Mouse (Mus musculus) bone marrow, adult 2 months (tissue): ENCODE data around the gene Ncmap. TPM values are rescaled to one million over a fixed set of nuclear protein-coding genes. Genes with fewer than 3 reads are reported as not detected.

Source experiments
- H3K27ac ChIP-seq: fragments of 200-500 bp; 2 replicates; pipeline ENCODE4 v1.5.1; 2012; ENCODE audit warnings: low read depth, mild to moderate bottlenecking, control low read depth, inconsistent platforms, low read length; ENCODE audit not compliant: control insufficient read depth, poor library complexity, insufficient read depth
- H3K4me1 ChIP-seq: fragments of 200-500 bp; 2 replicates; pipeline ENCODE4 v1.6.1; 2011; ENCODE audit warnings: low read length; ENCODE audit not compliant: control insufficient read depth, insufficient read depth
- H3K4me3 ChIP-seq: fragments of 200-500 bp; replicated peaks from 2 replicates; pipeline ENCODE3; 2011; ENCODE audit warnings: mild to moderate bottlenecking, low read depth, low read length, control low read depth; ENCODE audit not compliant: control insufficient read depth
- CTCF ChIP-seq: fragments of 200-500 bp; IDR thresholded peaks from 2 replicates; pipeline ENCODE4 v1.5.1; 2011; ENCODE audit warnings: low read length, control low read depth; ENCODE audit not compliant: control insufficient read depth, insufficient read depth
- POLR2A ChIP-seq: fragments of 200-500 bp; IDR thresholded peaks from 2 replicates; pipeline ENCODE4 v1.6.1; 2011; ENCODE audit warnings: low read depth, mild to moderate bottlenecking, control low read depth, low read length, borderline replicate concordance; ENCODE audit not compliant: control insufficient read depth
- WGBS: fragments of 180-500 bp; shearing (Covaris S2); methylation state at CpG from one replicate; pipeline ENCODE4 v1.1.7; 2018; 5-methylcytosine and 5-hydroxymethylcytosine counted together
- polyA plus RNA-seq: library from polyadenylated mRNA; stranded (reverse); fragments of >200 nt; gene quantifications from 2 replicates; pipeline ENCODE4 v1.2.4, GENCODE M21; 2011; ENCODE audit warnings: low replicate concordance; ENCODE audit not compliant: missing spikeins, insufficient read depth, insufficient read length

Gene Ncmap
- polyA plus RNA-seq, 1 experiment = not detected

GRCm38 (mm10) chr4:135353794-135354450 is 44.1 kb downstream of the Ncmap start:
- peak overlapping the region; percentile 86 for H3K4me3 ChIP-seq
- TF ChIP-seq POLR2A = no peak
- no peak for TF ChIP-seq CTCF
- 6% methylated on average over 12 of the region's 12 CpGs for WGBS
- peaks cover 2% of the 10 kb centered on the region; the same call in 1 of the 2 replicates for H3K4me1 ChIP-seq
- H3K27ac ChIP-seq = peak overlapping the region; percentile 93

- WGBS = under 1% methylated on average over 69 of the region's 69 CpGs
- peak within 1 kb of the TSS; percentile 93 for H3K27ac ChIP-seq
- peaks cover 2% of the 10 kb centered on the region; the same call in 1 of the 2 replicates for H3K4me1 ChIP-seq
- no peak for TF ChIP-seq CTCF
- TF ChIP-seq POLR2A = peak; percentile 97; the same call in 1 of the 2 replicates
- H3K4me3 ChIP-seq = peak within 1 kb of the TSS; percentile 86
Observed at GRCm38 (mm10) chr4:135353066-135353793, 44.8 kb downstream of the Ncmap start, which contains the start of gene Srrm1. Gene Srrm1, minus strand, starts transcription at chr4:135353321.

- WGBS = under 1% methylated on average over 67 of the region's 67 CpGs
- Histone ChIP-seq H3K4me3 (peak overlapping the region; percentile 72), H3K27ac (peak overlapping the region; percentile 93), H3K4me1 (peaks cover 2% of the 10 kb centered on the region; the same call in 1 of the 2 replicates)
- TF ChIP-seq CTCF (no peak), POLR2A (no peak)
Observed at GRCm38 (mm10) chr4:135352326-135353065, 45.5 kb downstream of the Ncmap start.

GRCm38 (mm10) chr4:135337376-135337942 is 60.6 kb downstream of the Ncmap start:
- TF ChIP-seq CTCF = no peak
- Histone ChIP-seq H3K27ac (no peak overlapping the region), H3K4me3 (no peak overlapping the region), H3K4me1 (no peaks in the 10 kb centered on the region)
- 94% methylated on average over 14 of the region's 14 CpGs for WGBS

GRCm38 (mm10) chr4:135336023-135336357 is 62.0 kb downstream of the Ncmap start:
- Histone ChIP-seq H3K4me1 (no peaks in the 10 kb centered on the region), H3K27ac (no peak overlapping the region), H3K4me3 (no peak overlapping the region)
- WGBS = 79% methylated on average over 3 of the region's 3 CpGs
- TF ChIP-seq CTCF (no peak), POLR2A (no peak)

GRCm38 (mm10) chr4:135335327-135336022 is 62.6 kb downstream of the Ncmap start:
- TF ChIP-seq POLR2A = no peak
- TF ChIP-seq CTCF = no peak
- H3K27ac ChIP-seq = no peak overlapping the region
- H3K4me1 ChIP-seq = no peaks in the 10 kb centered on the region
- 86% methylated on average over 9 of the region's 9 CpGs for WGBS
- H3K4me3 ChIP-seq = no peak overlapping the region

- 89% methylated on average over 3 of the region's 3 CpGs for WGBS
- Histone ChIP-seq H3K27ac (no peak overlapping the region), H3K4me3 (no peak overlapping the region), H3K4me1 (no peaks in the 10 kb centered on the region)
- TF ChIP-seq POLR2A (no peak), CTCF (no peak)
Observed at GRCm38 (mm10) chr4:135326469-135326868, 71.6 kb downstream of the Ncmap start.
